Mouse (Mus musculus) left cerebral cortex, postnatal 14 days (tissue): Measurements from ENCODE around the gene Grid2. TPM values are rescaled to one million over a fixed set of nuclear protein-coding genes. Genes with fewer than 3 reads are reported as not detected.
A peak's percentile ranks its signal among the peaks of the same experiment; 100 is the strongest.
"Not testable (repeated sequence)": the region's sequence is repeated elsewhere in the genome, so short reads cannot be mapped to it uniquely, and the experiment has no call there.

ENCODE experiments used
- DNase-seq, 2 experiments: peaks; one replicate each; pipeline ENCODE4 v3.0.0; 2021 to 2022; ENCODE audit warnings: low spot score in 2 of 2, mixed read lengths in 1 of 2
- intact Hi-C: fragments of 180-260 bp; cut with DNase I; formaldehyde crosslinking; loops from one replicate; pipeline ENCODE4 v1.15.1; 2025
- total RNA-seq, 2 experiments: library from RNA; stranded (reverse); gene quantifications; 2 replicates each; pipeline ENCODE4 v1.2.3; 2021

Grid2 gene
- total RNA-seq, 2 experiments from 2014 or later: 23.2 to 23.9 TPM

DNA sequence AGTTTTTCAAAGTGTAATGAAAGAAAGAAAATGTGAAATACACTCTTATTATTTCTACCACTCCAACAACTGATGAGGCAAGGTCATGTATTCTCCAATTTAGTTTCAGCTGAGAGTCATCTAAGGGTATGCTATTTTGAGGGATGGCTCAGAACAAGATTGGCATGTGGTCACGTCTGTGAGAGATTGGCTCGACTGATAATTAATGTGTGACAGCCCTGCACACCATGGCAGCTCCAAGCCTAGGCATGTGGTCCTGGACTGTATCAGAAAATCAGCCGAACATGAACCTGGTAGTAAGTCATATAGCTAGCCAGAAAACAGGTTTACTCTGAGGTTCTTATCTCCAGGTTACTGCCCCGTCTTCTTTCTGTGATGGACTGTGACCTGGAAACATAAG lies 292.1 kb downstream of the Grid2 start:
- DNase-seq: no peak
- intact Hi-C loops: no loop called here

DNA sequence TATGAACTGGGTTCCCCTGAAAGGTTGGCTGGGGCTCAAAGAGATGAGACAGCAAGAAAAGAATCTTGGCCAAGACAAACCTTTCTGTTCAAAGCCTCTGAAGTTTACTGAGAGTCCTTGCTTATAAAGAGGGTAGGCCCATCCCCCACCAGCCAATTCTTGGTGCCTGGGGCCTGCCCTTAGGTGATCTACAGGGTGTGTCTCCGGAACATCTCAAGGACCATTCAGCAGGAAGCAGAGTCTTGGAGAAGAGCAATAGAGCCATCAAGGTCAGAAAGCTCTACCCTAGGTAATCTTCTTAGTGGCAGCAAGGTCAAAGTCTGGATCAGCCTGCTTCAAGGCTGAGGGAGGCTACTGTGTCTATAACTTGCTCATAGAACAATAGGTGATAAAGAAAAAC lies 313.1 kb downstream of the Grid2 start:
- intact Hi-C loops, DNase-seq: not testable (repeated sequence)

DNA sequence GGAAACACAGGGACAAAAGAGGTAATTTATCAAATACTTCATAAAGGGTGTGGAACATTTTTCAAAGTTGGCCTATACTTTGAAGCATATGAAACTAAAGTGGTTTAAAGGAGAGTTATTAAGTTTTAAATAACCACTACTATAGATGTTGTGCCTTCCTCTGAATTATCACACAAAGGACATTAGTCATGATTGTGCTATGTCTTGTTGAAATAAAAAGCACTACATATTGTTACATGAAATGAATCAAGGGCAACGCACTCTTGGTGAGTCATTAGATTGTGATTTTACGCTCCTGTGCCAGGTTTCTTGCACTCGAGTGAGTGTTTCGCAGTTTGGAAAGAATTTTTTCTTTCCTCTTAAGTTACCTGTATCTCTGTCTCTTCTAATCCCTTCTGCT lies 335.0 kb downstream of the Grid2 start:
- intact Hi-C loops: no loop called here
- DNase-seq: no peak

DNA sequence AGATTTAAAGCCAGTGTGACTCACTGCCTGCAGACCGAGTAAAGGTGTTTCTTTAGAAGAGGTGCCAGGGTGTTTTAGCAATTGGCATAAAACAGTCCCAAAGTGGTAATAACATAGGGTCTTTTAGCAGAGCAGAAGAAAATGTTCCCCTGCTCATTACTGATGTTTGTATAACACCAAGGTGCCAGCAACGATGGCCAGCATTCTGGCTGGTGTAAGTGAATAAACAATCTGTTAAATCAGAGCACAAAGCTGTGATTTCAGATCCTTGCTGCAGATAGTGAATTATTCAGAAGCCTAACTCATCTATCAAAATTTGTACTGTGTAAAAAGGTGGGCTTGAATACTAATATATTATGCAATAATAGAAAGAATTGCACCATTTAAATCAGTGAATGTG lies 353.9 kb downstream of the Grid2 start:
- intact Hi-C loops: no loop called here
- no peak for DNase-seq

DNA sequence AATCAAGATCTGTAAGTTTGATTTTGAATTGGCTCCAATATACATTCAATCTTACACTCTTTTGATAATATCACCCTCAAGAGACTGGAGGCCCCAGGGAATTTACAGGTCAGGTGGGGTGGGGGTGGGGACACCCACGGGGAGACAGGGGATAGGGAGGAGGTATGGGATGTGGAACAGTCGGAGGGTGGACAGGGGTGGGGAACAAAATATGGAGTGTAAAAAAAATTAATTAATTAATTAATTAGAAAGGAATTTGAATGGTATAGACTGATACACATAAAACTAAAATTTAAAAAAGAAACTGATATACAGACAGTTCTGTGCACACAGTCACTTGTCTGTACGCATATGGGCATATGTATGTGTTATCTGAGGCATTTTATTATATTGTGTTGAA lies 380.3 kb downstream of the Grid2 start:
- no peak for DNase-seq
- intact Hi-C loops: no loop called here

GRCm38 (mm10) chr6:63659423-63659822 lies 403.7 kb downstream of the Grid2 start:
- intact Hi-C loops: no loop called here
- no peak for DNase-seq

GRCm38 (mm10) chr6:63685689-63686088 lies 430.0 kb downstream of the Grid2 start:
- peak in 1 of 2 experiments; percentile 1 for DNase-seq
- intact Hi-C loops: no loop called here

DNA sequence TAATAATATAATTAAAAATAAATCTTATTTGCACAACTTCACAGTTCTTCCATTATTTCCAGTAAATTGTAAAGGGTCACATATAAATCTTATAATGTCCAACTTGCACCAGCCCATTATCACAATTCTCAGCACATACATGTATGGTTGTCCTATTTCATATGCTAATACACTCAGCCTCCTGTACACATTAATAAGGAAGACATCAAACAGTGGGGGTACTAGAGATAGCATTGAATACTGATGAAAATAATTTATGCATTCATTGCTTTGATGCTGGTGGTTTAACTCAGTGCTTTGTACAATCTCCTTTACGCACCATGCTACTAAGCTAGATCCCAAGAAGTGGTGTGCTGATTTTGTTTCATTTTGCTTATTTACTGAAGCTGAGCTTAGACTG lies 446.0 kb downstream of the Grid2 start:
- DNase-seq: no peak
- intact Hi-C loops: no loop called here

DNA sequence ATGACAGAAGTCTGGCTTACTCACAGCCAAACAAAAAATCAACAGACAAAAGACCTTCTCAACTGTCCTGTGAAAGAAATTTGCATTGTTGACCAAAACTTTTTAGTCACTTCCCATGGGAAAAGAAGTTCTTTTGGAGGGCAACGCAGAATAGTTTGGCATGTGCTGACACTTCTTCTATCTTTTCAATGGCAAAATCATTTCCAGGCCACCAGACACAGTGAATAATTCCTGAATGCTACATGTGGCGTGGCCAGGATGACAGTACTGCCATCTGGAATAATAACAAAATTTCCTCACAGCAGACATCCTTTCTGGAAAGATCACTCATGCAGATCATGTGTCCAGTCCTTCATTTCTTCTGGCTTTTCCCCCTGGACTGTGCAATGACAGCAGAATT lies 478.1 kb downstream of the Grid2 start:
- no peak for DNase-seq
- intact Hi-C loops: no loop called here

- no peak for DNase-seq
- intact Hi-C loops: no loop called here
Observed at GRCm38 (mm10) chr6:63762535-63762934, 506.9 kb downstream of the Grid2 start.

DNA sequence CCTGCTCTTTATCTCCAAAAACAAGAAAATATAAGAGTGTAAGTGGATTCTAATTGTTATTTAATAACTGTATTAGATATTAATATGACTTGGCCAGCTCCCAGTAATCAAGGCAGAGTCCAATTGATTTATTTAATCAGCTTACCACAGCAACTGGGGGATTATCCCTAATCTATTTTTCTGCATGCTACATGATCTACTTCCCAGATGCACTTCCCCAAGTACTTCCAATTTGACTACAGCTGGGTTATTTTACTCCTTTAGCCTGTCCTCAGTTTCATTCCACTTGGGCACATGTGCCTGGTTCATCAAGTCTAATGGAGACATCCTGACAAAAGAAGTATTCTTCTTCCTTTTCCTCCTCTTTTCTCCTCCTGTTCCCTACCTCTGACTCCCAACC lies 539.0 kb downstream of the Grid2 start:
- intact Hi-C loops: no loop called here
- no peak for DNase-seq

DNA sequence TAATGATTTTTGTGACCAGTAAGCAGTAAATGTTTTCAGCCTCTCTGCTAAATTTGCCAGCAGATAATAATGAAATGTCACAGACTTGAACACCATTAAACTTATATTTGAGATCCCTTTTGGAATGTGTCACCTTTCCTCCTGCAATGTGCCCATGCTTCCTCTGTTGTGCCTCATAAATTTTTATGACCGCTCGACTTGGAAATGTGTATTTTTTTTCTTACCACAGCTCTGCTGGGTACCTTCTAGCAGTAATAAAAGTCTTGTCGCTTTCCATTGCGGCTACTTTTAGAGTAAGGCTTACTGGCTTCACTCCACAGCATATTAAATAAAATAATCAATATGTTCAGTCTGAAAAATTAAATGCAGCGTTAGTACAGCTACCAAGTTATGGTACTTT lies 564.6 kb downstream of the Grid2 start:
- intact Hi-C loops: no loop called here
- DNase-seq: no peak

- DNase-seq: peak; percentile 12 to 66
- intact Hi-C loops: no loop called here
Observed at GRCm38 (mm10) chr6:63862628-63863027, 607.0 kb downstream of the Grid2 start.

DNA sequence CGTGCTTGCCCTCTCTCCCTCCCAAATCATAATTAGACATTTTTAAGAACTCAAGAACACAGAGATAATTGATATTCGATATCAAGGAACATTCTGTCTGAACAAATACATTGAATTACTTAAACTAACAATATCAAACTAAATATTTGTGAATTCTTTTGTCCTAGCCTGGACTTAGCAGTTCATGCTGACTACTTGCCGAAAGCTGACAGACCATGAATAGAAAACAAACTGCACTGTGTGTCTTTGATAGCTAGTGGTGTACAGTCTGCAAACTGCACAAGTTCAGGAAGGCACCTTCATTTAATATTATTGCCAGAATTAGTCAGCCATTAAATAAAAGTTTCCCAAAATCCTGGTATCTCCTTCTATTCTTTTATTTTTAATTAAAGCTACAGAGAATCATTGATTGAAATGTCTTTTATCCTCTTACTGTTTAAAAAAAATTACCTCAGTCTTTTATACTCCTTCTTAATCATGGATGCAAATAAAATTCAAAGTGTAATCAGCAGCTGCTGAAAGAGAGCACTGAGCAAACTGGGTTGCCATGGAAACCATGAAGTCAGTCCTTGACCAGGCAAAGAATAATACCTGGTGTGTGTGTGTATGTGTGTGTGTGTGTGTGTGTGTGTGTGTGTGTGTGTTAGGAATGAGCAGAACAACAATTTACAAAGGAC lies 621.5 kb downstream of the Grid2 start:
- intact Hi-C loops: no loop called here

DNA sequence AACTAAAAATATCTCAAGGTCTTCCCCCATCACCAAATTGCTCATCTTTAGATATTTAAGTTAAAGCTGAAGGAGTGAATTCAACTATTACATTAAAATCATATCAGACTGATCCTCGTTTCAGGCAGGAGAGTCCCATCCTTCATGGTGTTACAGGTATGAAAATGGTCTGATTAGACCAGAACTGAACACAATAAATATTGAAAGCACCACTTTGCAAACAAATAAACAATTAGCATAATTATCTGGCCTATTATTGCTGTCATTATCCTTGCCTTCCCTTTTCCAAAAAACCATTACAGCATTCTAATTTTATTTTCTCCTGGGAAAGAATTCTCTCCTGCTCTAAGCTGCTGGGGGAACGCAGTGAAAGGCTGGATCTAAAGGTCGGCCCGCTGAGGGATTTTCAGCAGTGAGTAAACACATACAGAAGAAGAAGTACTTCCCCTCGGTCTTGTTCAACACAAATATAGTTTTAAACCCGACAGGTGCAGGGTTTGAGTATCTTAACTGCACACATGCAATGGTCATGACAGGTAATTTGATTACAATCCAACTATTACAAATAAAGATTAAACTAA lies 622.2 kb downstream of the Grid2 start:
- intact Hi-C loops: no loop called here

More for the DNA sequence above, 621.5 kb downstream of the Grid2 start:
- DNase-seq: peak; percentile 5

DNA sequence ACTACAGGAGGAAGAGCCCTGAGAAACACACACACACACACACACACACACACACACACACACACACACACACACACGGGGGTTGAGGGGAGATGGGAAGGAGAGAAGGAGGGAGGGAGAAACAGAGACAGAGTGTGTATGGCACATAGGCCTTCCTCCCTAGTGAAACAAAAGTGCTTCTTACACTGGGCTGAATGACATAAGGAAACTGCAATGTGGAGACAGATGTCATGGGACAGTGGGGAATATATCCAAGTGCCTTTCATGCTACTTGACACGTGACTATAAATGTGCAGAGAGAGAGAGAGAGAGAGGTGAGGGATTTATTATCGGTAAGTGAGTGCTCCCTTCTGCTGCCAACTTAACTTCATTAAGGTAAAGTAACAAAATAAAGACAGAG lies 639.0 kb downstream of the Grid2 start:
- intact Hi-C loops: no loop called here

More for the DNA sequence above, 622.2 kb downstream of the Grid2 start:
- no peak for DNase-seq

GRCm38 (mm10) chr6:63898171-63898570 lies 642.5 kb downstream of the Grid2 start:
- intact Hi-C loops: no loop called here
- DNase-seq: no peak

More for the DNA sequence above, 639.0 kb downstream of the Grid2 start:
- DNase-seq: no peak

DNA sequence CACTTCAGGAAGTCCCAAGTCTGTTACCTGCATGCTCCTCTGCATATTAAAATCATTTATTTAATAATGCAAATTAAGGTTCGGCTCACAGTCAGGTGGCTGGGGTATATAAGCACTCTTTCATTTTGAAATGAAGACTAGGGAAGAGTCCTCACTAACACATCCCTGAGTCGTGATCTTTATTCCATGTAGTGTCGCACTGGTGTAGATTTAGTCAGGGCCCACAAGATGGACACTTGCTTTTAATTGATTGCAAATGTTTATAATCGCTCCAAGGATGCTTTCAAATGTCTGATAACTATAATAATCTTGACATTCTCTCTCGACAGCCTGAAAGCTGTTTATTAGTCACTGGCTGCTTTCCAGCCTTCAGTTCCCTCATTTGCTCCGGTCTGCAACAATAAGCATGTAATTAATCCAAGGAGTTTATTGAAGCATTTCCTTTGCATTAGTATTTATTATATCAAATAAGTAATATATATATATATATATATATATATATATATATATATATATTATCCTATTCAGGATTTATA lies 661.4 kb downstream of the Grid2 start:
- intact Hi-C loops: no loop called here
- DNase-seq: no peak

DNA sequence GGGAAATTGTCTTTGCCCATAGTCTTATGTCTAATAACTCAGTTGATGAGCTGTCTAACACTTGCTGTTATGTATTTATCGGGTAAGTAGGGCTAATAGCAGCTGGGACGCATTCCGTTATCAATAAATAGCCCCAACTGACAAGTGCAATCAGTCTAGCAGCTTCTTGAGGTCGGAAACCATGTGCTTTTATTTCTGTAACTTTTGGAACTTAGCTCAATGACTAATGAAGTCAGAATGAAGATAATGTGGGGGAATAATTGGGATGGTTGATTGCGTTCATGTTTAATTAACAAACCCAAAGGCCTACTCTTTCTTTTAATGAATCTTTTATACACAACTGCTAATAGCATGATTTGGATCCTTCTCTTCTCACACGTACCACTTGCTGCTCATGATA lies 666.3 kb downstream of the Grid2 start:
- intact Hi-C loops: no loop called here
- no peak for DNase-seq

- intact Hi-C loops: no loop called here
- DNase-seq: no peak
Observed at GRCm38 (mm10) chr6:63931201-63931600, 675.5 kb downstream of the Grid2 start.

DNA sequence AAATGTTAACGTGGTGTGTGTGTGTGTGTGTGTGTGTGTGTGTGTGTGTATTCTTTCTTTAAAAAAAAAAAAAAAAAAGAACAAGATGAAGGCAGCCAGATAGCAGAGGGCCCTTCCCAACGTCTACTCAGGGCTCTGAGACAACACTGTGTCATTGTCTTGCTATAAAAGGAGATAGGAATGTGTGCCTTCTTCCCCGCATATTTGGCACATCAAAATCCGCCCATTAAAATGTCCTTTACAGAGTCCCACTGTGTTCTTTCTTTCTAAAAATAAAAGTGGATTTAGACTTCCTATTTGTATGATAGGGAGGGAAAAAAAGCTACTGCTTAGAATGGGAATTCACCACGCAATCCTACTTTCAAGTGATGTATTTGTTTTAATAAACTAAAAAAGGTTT lies 691.0 kb downstream of the Grid2 start:
- intact Hi-C loops: no loop called here
- peak in 1 of 2 experiments; percentile 8 for DNase-seq
